ENCODE assay signal across 18 mouse cellular contexts in the genomic region with DNA sequence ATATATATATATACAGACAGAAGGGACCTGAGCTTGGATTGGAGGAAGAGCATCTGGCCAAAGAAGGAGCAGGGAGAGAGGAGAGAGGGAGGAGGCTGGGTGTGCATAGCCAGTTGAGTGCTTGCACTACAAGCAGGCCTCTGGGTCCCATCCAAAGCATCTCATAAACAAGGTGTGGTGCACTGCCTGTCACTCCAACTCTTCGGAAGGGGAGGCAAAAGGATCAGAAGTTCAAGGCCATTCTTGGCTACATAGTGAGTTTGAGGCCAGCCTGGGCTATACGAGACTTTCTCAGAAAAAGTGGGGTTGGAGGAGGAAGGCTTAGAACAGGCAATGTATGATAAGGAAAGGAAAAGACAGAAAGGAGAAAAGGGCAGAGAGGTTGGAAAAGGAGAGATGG. TPM values are rescaled to one million over a fixed set of nuclear protein-coding genes. Genes with fewer than 3 reads are reported as not detected.
"Had no signal": no experiment of that assay in that cellular context is flagged by ENCODE, and none has a peak within 500 bp of the region (broad histone marks: within the 10 kb centered on the region; RNA-seq: fewer than 3 reads in every experiment).

No protein-coding gene starts in this region.

- DNase-seq: lung, adult 18-20 months; lung, embryonic 14.5 days; lung, postnatal 10 days; lung, postnatal 4 days; midbrain, embryonic 14.5 days; right cerebral cortex, postnatal 14 days; thymus, adult 2 months; thymus, postnatal 25 days had no signal

- H3K4me1 ChIP-seq: midbrain, embryonic 10.5 days; midbrain, embryonic 12.5 days; neural tube, embryonic 12.5 days; stomach, embryonic 15.5 days had no signal

- H3K4me3 ChIP-seq: midbrain, embryonic 10.5 days; midbrain, embryonic 12.5 days; myocyte; neural tube, embryonic 12.5 days; stomach, embryonic 15.5 days had no signal

- H3K27ac ChIP-seq: liver, embryonic 14.5 days; midbrain, embryonic 10.5 days; midbrain, embryonic 12.5 days; neural tube, embryonic 12.5 days; stomach, embryonic 15.5 days; stomach, postnatal 0 days had no signal

RNA-seq across cellular contexts. Expression of a gene that starts 10.1 kb away (rescaled TPM):
- polyA plus RNA-seq: neural tube, embryonic 14.5 days had no signal

RNA-seq across cellular contexts. Expression of a gene that starts 31.9 kb away (rescaled TPM):
- polyA plus RNA-seq: midbrain, embryonic 10.5 days; midbrain, embryonic 12.5 days; midbrain, embryonic 14.5 days; midbrain, embryonic 16.5 days; myocyte; neural tube, embryonic 12.5 days; neural tube, embryonic 14.5 days; testis, adult 2 months had no signal

RNA-seq across cellular contexts. Expression of a gene that starts 45.6 kb away (rescaled TPM):
- polyA plus RNA-seq: midbrain, embryonic 10.5 days; midbrain, embryonic 12.5 days; midbrain, embryonic 16.5 days; myocyte; neural tube, embryonic 12.5 days; neural tube, embryonic 14.5 days; testis, adult 2 months had no signal
